Mouse (Mus musculus): ENCODE data around the gene Ccdc150.

The Ccdc150 gene

GRCm38 (mm10) chr1:54250158-54250866, at the start of gene Ccdc150:
TSS of gene Ccdc150 (plus strand) at chr1:54250683.
- peak; percentile 96 to 98 for DNase-seq (ENCODE audit: low spot score in 2 of 2)

- no peak for DNase-seq (ENCODE audit: low spot score in 2 of 2)
Measured at GRCm38 (mm10) chr1:54220273-54220672, 30.2 kb upstream of the Ccdc150 start.

GRCm38 (mm10) chr1:54242722-54243121, 7.8 kb upstream of the Ccdc150 start:
- DNase-seq (ENCODE audit: low spot score in 2 of 2), result no peak

- no peak for DNase-seq (ENCODE audit: low spot score in 2 of 2)
Measured at GRCm38 (mm10) chr1:54275552-54275951, 25.1 kb downstream of the Ccdc150 start.

- DNase-seq (ENCODE audit: low spot score in 2 of 2), result no peak
Measured at GRCm38 (mm10) chr1:54279628-54280027, 29.1 kb downstream of the Ccdc150 start.

GRCm38 (mm10) chr1:54280651-54281050, 30.2 kb downstream of the Ccdc150 start:
- no peak for DNase-seq (ENCODE audit: low spot score in 2 of 2)

- DNase-seq (ENCODE audit: low spot score in 2 of 2), result no peak
Measured at GRCm38 (mm10) chr1:54306404-54306803, 55.9 kb downstream of the Ccdc150 start.

- no peak for DNase-seq (ENCODE audit: low spot score in 2 of 2)
Measured at GRCm38 (mm10) chr1:54326647-54327046, 76.2 kb downstream of the Ccdc150 start.

GRCm38 (mm10) chr1:54327876-54328545, 77.5 kb downstream of the Ccdc150 start:
- DNase-seq (ENCODE audit: low spot score in 2 of 2), result no peak

- peak in 1 of 2 experiments; percentile 14 for DNase-seq (ENCODE audit: low spot score in 2 of 2)
Measured at GRCm38 (mm10) chr1:54332988-54333387, 82.5 kb downstream of the Ccdc150 start.

- no peak for DNase-seq (ENCODE audit: low spot score in 2 of 2)
Measured at GRCm38 (mm10) chr1:54354786-54355185, 104.3 kb downstream of the Ccdc150 start.

GRCm38 (mm10) chr1:54355485-54355884, 105.0 kb downstream of the Ccdc150 start:
- no peak for DNase-seq (ENCODE audit: low spot score in 2 of 2)

GRCm38 (mm10) chr1:54356566-54356965, 106.1 kb downstream of the Ccdc150 start:
- DNase-seq (ENCODE audit: low spot score in 2 of 2), result no peak

GRCm38 (mm10) chr1:54377506-54378051, 127.1 kb downstream of the Ccdc150 start:
- no peak for DNase-seq (ENCODE audit: low spot score in 2 of 2)

GRCm38 (mm10) chr1:54380978-54381914, 130.8 kb downstream of the Ccdc150 start:
- no peak for DNase-seq (ENCODE audit: low spot score in 2 of 2)

GRCm38 (mm10) chr1:54384221-54384620, 133.7 kb downstream of the Ccdc150 start:
- DNase-seq (ENCODE audit: low spot score in 2 of 2), result no peak

- no peak for DNase-seq (ENCODE audit: low spot score in 2 of 2)
Measured at GRCm38 (mm10) chr1:54402736-54403135, 152.3 kb downstream of the Ccdc150 start.

Measured in right cerebral cortex, postnatal 36 days (tissue).